Mouse (Mus musculus): ENCODE measurements around the gene Osbpl10. TPM values are rescaled to one million over a fixed set of nuclear protein-coding genes. Genes with fewer than 3 reads are reported as not detected.

Gene Osbpl10
- polyA plus RNA-seq, 1 experiment from 2014 or later, result 2.5 TPM

- H3K4me1 ChIP-seq, result no peaks in the 10 kb centered on the region
- H3K36me3 ChIP-seq, result no peaks in the 10 kb centered on the region
- no peak overlapping the region for H3K4me2 ChIP-seq
- no peaks in the 10 kb centered on the region for H3K9me3 ChIP-seq
- H3K4me3 ChIP-seq, result no peak overlapping the region
- H3K27me3 ChIP-seq, result no peaks in the 10 kb centered on the region
- 54% methylated on average over 13 of the region's 13 CpGs for WGBS
- no peak for ATAC-seq (ENCODE audit: insufficient number of reproducible peaks, low FRiP score, low TSS enrichment, low read depth)
- H3K9ac ChIP-seq, result no peak overlapping the region
- no peak overlapping the region for H3K27ac ChIP-seq
These were observed 169.4 kb downstream of the Osbpl10 start for GRCm38 (mm10) chr9:115147586-115148355.

- Histone ChIP-seq H3K27ac (no peak overlapping the region), H3K4me3 (no peak overlapping the region), H3K27me3 (no peaks in the 10 kb centered on the region), H3K4me2 (no peak overlapping the region), H3K36me3 (no peaks in the 10 kb centered on the region), H3K4me1 (no peaks in the 10 kb centered on the region), H3K9ac (no peak overlapping the region), H3K9me3 (no peaks in the 10 kb centered on the region)
- WGBS, result 83% methylated on average over 18 of the region's 18 CpGs
- no peak for ATAC-seq (ENCODE audit: insufficient number of reproducible peaks, low FRiP score, low TSS enrichment, low read depth)
These were observed 170.8 kb downstream of the Osbpl10 start for GRCm38 (mm10) chr9:115149011-115149756.

- Histone ChIP-seq H3K4me3 (no peak overlapping the region), H3K9ac (no peak overlapping the region), H3K36me3 (no peaks in the 10 kb centered on the region), H3K27me3 (no peaks in the 10 kb centered on the region), H3K4me2 (no peak overlapping the region), H3K27ac (no peak overlapping the region), H3K4me1 (no peaks in the 10 kb centered on the region), H3K9me3 (no peaks in the 10 kb centered on the region)
- WGBS, result 43% methylated on average over 5 of the region's 5 CpGs
- no peak for ATAC-seq (ENCODE audit: insufficient number of reproducible peaks, low FRiP score, low TSS enrichment, low read depth)
These were observed 183.2 kb downstream of the Osbpl10 start for GRCm38 (mm10) chr9:115161591-115161990.

- H3K4me3 ChIP-seq, result no peak overlapping the region
- H3K9ac ChIP-seq, result no peak overlapping the region
- H3K27me3 ChIP-seq, result no peaks in the 10 kb centered on the region
- H3K4me2 ChIP-seq, result no peak overlapping the region
- no peak overlapping the region for H3K27ac ChIP-seq
- no peaks in the 10 kb centered on the region for H3K9me3 ChIP-seq
- H3K36me3 ChIP-seq, result peaks cover 4% of the 10 kb centered on the region; the same call in 1 of the 2 replicates
- no peaks in the 10 kb centered on the region for H3K4me1 ChIP-seq
- WGBS, result 60% methylated on average over 5 of the region's 5 CpGs
- no peak for ATAC-seq (ENCODE audit: insufficient number of reproducible peaks, low FRiP score, low TSS enrichment, low read depth)
These were observed 184.7 kb downstream of the Osbpl10 start for GRCm38 (mm10) chr9:115163031-115163430.

GRCm38 (mm10) chr9:115163693-115164092, 185.3 kb downstream of the Osbpl10 start:
- H3K9ac ChIP-seq, result no peak overlapping the region
- ATAC-seq (ENCODE audit: insufficient number of reproducible peaks, low FRiP score, low TSS enrichment, low read depth), result no peak
- H3K27me3 ChIP-seq, result no peaks in the 10 kb centered on the region
- no peak overlapping the region for H3K27ac ChIP-seq
- H3K4me1 ChIP-seq, result no peaks in the 10 kb centered on the region
- H3K36me3 ChIP-seq, result peaks cover 4% of the 10 kb centered on the region; the same call in 1 of the 2 replicates
- no peak overlapping the region for H3K4me2 ChIP-seq
- H3K4me3 ChIP-seq, result no peak overlapping the region
- H3K9me3 ChIP-seq, result no peaks in the 10 kb centered on the region
- WGBS, result 63% methylated on average over 8 of the region's 8 CpGs

- Histone ChIP-seq H3K27me3 (no peaks in the 10 kb centered on the region), H3K36me3 (peaks cover 4% of the 10 kb centered on the region; the same call in 1 of the 2 replicates), H3K27ac (no peak overlapping the region), H3K9ac (no peak overlapping the region), H3K4me1 (no peaks in the 10 kb centered on the region), H3K4me2 (no peak overlapping the region), H3K9me3 (no peaks in the 10 kb centered on the region), H3K4me3 (no peak overlapping the region)
- no peak for ATAC-seq (ENCODE audit: insufficient number of reproducible peaks, low FRiP score, low TSS enrichment, low read depth)
- WGBS, result 76% methylated on average over 7 of the region's 7 CpGs
These were observed 186.0 kb downstream of the Osbpl10 start for GRCm38 (mm10) chr9:115164351-115164750.

GRCm38 (mm10) chr9:115165996-115166395, 187.6 kb downstream of the Osbpl10 start:
- no peaks in the 10 kb centered on the region for H3K4me1 ChIP-seq
- 80% methylated on average over 8 of the region's 8 CpGs for WGBS
- H3K27ac ChIP-seq, result no peak overlapping the region
- H3K9me3 ChIP-seq, result no peaks in the 10 kb centered on the region
- no peak overlapping the region for H3K4me3 ChIP-seq
- H3K9ac ChIP-seq, result no peak overlapping the region
- H3K36me3 ChIP-seq, result peaks cover 4% of the 10 kb centered on the region; the same call in 1 of the 2 replicates
- no peak for ATAC-seq (ENCODE audit: insufficient number of reproducible peaks, low FRiP score, low TSS enrichment, low read depth)
- no peaks in the 10 kb centered on the region for H3K27me3 ChIP-seq
- H3K4me2 ChIP-seq, result no peak overlapping the region

GRCm38 (mm10) chr9:115169591-115169990, 191.2 kb downstream of the Osbpl10 start:
- no peak overlapping the region for H3K4me3 ChIP-seq
- 85% methylated on average over 13 of the region's 13 CpGs for WGBS
- peaks cover 4% of the 10 kb centered on the region; the same call in 1 of the 2 replicates for H3K36me3 ChIP-seq
- no peak overlapping the region for H3K4me2 ChIP-seq
- H3K9me3 ChIP-seq, result no peaks in the 10 kb centered on the region
- no peak overlapping the region for H3K9ac ChIP-seq
- no peaks in the 10 kb centered on the region for H3K27me3 ChIP-seq
- no peaks in the 10 kb centered on the region for H3K4me1 ChIP-seq
- no peak for ATAC-seq (ENCODE audit: insufficient number of reproducible peaks, low FRiP score, low TSS enrichment, low read depth)
- H3K27ac ChIP-seq, result no peak overlapping the region

GRCm38 (mm10) chr9:115172096-115172495, 193.7 kb downstream of the Osbpl10 start:
- H3K4me2 ChIP-seq, result no peak overlapping the region
- no peak for ATAC-seq (ENCODE audit: insufficient number of reproducible peaks, low FRiP score, low TSS enrichment, low read depth)
- no peaks in the 10 kb centered on the region for H3K4me1 ChIP-seq
- no peak overlapping the region for H3K9ac ChIP-seq
- WGBS, result 90% methylated on average over 6 of the region's 6 CpGs
- no peaks in the 10 kb centered on the region for H3K9me3 ChIP-seq
- H3K36me3 ChIP-seq, result peaks cover 4% of the 10 kb centered on the region; the same call in 1 of the 2 replicates
- H3K27me3 ChIP-seq, result no peaks in the 10 kb centered on the region
- H3K4me3 ChIP-seq, result no peak overlapping the region
- H3K27ac ChIP-seq, result no peak overlapping the region

- H3K36me3 ChIP-seq, result no peaks in the 10 kb centered on the region
- no peaks in the 10 kb centered on the region for H3K27me3 ChIP-seq
- 82% methylated on average over 5 of the region's 5 CpGs for whole genome bisulfite sequencing
- H3K4me1 ChIP-seq, result peaks cover 16% of the 10 kb centered on the region
- no peak overlapping the region for H3K4me3 ChIP-seq
- H3K9me3 ChIP-seq, result no peaks in the 10 kb centered on the region
- H3K9ac ChIP-seq, result no peak overlapping the region
- H3K27ac ChIP-seq, result no peak overlapping the region
- ATAC-seq (ENCODE audit: insufficient number of reproducible peaks, low FRiP score, low TSS enrichment, low read depth), result no peak
- no peak overlapping the region for H3K4me2 ChIP-seq
These were observed 200.8 kb downstream of the Osbpl10 start for GRCm38 (mm10) chr9:115179154-115179553.

GRCm38 (mm10) chr9:115179935-115180334, 201.6 kb downstream of the Osbpl10 start:
- WGBS, result 42% methylated on average over 8 of the region's 8 CpGs
- H3K4me2 ChIP-seq, result no peak overlapping the region
- peak; percentile 54; the same call in 1 of the 2 replicates for ATAC-seq (ENCODE audit: insufficient number of reproducible peaks, low FRiP score, low TSS enrichment, low read depth)
- no peaks in the 10 kb centered on the region for H3K27me3 ChIP-seq
- no peaks in the 10 kb centered on the region for H3K9me3 ChIP-seq
- H3K27ac ChIP-seq, result no peak overlapping the region
- H3K4me3 ChIP-seq, result no peak overlapping the region
- peaks cover 16% of the 10 kb centered on the region for H3K4me1 ChIP-seq
- no peak overlapping the region for H3K9ac ChIP-seq
- no peaks in the 10 kb centered on the region for H3K36me3 ChIP-seq

- no peak overlapping the region for H3K4me2 ChIP-seq
- H3K9me3 ChIP-seq, result no peaks in the 10 kb centered on the region
- H3K27me3 ChIP-seq, result no peaks in the 10 kb centered on the region
- no peak overlapping the region for H3K9ac ChIP-seq
- H3K4me3 ChIP-seq, result no peak overlapping the region
- peaks cover 23% of the 10 kb centered on the region for H3K4me1 ChIP-seq
- no peak overlapping the region for H3K27ac ChIP-seq
- H3K36me3 ChIP-seq, result no peaks in the 10 kb centered on the region
- 31% methylated on average over 11 of the region's 11 CpGs for WGBS
- no peak for ATAC-seq (ENCODE audit: insufficient number of reproducible peaks, low FRiP score, low TSS enrichment, low read depth)
These were observed 208.0 kb downstream of the Osbpl10 start for GRCm38 (mm10) chr9:115186402-115186801.

All from limb, embryonic 15.5 days (tissue).